Mouse (Mus musculus): Measurements from ENCODE around the gene Sytl2.

GRCm38 (mm10) chr7:90442070-90442469 is 140.0 kb downstream of the Sytl2 start:
- TF ChIP-seq CTCF (IDR thresholded peaks at IDR 0.05; ENCODE audit: borderline replicate concordance, extremely low read depth, insufficient read depth, insufficient read length) (no peak), POLR2A (IDR thresholded peaks at IDR 0.05; ENCODE audit: borderline replicate concordance, extremely low read depth, insufficient read depth, insufficient read length, poor library complexity, severe bottlenecking) (no peak)
